11 mouse cellular contexts compared by ENCODE assay signal in the genomic region with DNA sequence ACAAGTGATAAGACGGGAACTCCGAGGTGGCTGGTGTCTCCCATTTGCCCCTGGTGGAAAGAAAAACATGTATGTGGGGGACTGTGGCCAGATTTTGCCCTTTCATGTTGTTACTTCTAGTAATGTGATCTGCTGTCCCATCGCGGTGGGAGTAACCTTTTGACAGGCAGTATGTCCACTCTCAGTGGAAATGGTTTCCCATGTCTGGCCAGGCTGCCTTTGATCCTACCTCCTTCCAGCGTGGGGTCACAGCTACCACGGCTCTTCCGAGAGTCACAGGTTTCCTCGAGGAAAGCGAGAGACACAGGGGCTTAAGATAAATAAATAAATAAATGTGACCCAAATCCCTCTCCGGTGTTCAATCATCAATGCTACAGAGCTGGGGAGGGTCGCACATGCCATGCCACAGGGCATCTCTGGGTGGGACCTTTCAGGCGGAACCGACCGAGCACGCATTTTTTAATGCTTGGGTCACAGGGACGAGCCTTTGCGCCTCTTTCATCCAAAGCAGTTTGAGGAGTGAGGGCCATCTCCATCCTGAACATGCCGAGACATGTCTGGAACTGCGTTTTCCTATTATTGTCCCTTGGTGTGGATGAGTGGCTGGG.
DNase-seq lines count a peak whose midpoint lies in the region; ATAC-seq lines count a peak whose summit lies in the region.
"Had no signal": no experiment of that assay in that cellular context is flagged by ENCODE, and none has a peak within 500 bp of the region (broad histone marks: within the 10 kb centered on the region; RNA-seq: fewer than 3 reads in every experiment).

No protein-coding gene starts in this region.

- H3K4me1 ChIP-seq in heart, embryonic 12.5 days (replicated peaks): peaks cover 19% of the 10 kb centered on the region
- H3K4me1 ChIP-seq in embryonic facial prominence, embryonic 12.5 days: peaks cover 19% of the 10 kb centered on the region
- H3K4me1 ChIP-seq in hindbrain, embryonic 16.5 days (ENCODE audit: control insufficient read depth, insufficient read depth, low read depth, low read length): peaks cover 13% of the 10 kb centered on the region
- peaks cover 27% of the 10 kb centered on the region for H3K4me1 ChIP-seq in midbrain, embryonic 16.5 days (ENCODE audit: control insufficient read depth, insufficient read depth, low read length)

- H3K27ac ChIP-seq in heart, embryonic 12.5 days (ENCODE audit: poor library complexity, severe bottlenecking): no peak overlapping the region
- no peak overlapping the region for H3K27ac ChIP-seq in embryonic facial prominence, embryonic 12.5 days
- H3K27ac ChIP-seq in hindbrain, embryonic 16.5 days (ENCODE audit: low read depth, low read length): no peak overlapping the region
- H3K27ac ChIP-seq in midbrain, embryonic 16.5 days (ENCODE audit: low read length): no peak overlapping the region

- intact Hi-C loops in heart, postnatal 10 days (cut with DNase I): no loop called here

- 12% methylated on average over 19 of the region's 19 CpGs for WGBS in heart, embryonic 12.5 days
- WGBS in embryonic facial prominence, embryonic 12.5 days: 23% methylated on average over 19 of the region's 19 CpGs
- WGBS in hindbrain, embryonic 16.5 days: 24% methylated on average over 19 of the region's 19 CpGs
- WGBS in midbrain, embryonic 16.5 days: 23% methylated on average over 19 of the region's 19 CpGs

- H3K4me2 ChIP-seq in heart, embryonic 12.5 days: peak overlapping the region; percentile 72
- peak overlapping the region; percentile 22; the same call in 1 of the 2 replicates for H3K4me2 ChIP-seq in embryonic facial prominence, embryonic 12.5 days (replicated peaks)
- peak overlapping the region; percentile 37; the same call in 1 of the 2 replicates for H3K4me2 ChIP-seq in hindbrain, embryonic 16.5 days (ENCODE audit: low read length)
- peak overlapping the region; percentile 45 for H3K4me2 ChIP-seq in midbrain, embryonic 16.5 days (ENCODE audit: low read length)

- no peak for DNase-seq in heart, postnatal 10 days
- no peak for DNase-seq in layer of hippocampus, postnatal 36 days
- no peak for DNase-seq in ovary, postnatal 14 days (ENCODE audit: low spot score)
- DNase-seq in spleen, postnatal 4 days (ENCODE audit: low spot score in 2 of 2): no peak
- DNase-seq: adrenal gland, adult 2 months; gastrocnemius, postnatal 25 days; right cerebral cortex, postnatal 14 days had no signal

- no peak; the same call in none of the 2 replicates for ATAC-seq in heart, embryonic 12.5 days (ENCODE audit: insufficient number of reproducible peaks, low FRiP score)
- peak; percentile 53; the same call in 1 of the 2 replicates for ATAC-seq in embryonic facial prominence, embryonic 12.5 days (ENCODE audit: insufficient number of reproducible peaks, insufficient read depth, low FRiP score, low TSS enrichment)
- no peak for ATAC-seq in hindbrain, embryonic 16.5 days
- 0 out of 2 replicates have a peak, but pooled peaks have one; percentile 6 for ATAC-seq in midbrain, embryonic 16.5 days

- no peaks in the 10 kb centered on the region for H3K36me3 ChIP-seq in heart, embryonic 12.5 days
- H3K36me3 ChIP-seq in embryonic facial prominence, embryonic 12.5 days: no peaks in the 10 kb centered on the region
- no peaks in the 10 kb centered on the region for H3K36me3 ChIP-seq in hindbrain, embryonic 16.5 days (ENCODE audit: control insufficient read depth, insufficient read depth, low read length)
- H3K36me3 ChIP-seq in midbrain, embryonic 16.5 days (ENCODE audit: control insufficient read depth, insufficient read depth, low read length): no peaks in the 10 kb centered on the region

- no peak overlapping the region for H3K9ac ChIP-seq in heart, embryonic 12.5 days
- no peak overlapping the region for H3K9ac ChIP-seq in embryonic facial prominence, embryonic 12.5 days
- no peak overlapping the region for H3K9ac ChIP-seq in hindbrain, embryonic 16.5 days (ENCODE audit: low read depth, low read length)
- H3K9ac ChIP-seq in midbrain, embryonic 16.5 days (ENCODE audit: low read depth, low read length): no peak overlapping the region

- peak overlapping the region; percentile 31 for H3K4me3 ChIP-seq in heart, embryonic 12.5 days
- no peak overlapping the region for H3K4me3 ChIP-seq in embryonic facial prominence, embryonic 12.5 days
- H3K4me3 ChIP-seq in hindbrain, embryonic 16.5 days (ENCODE audit: low read length): no peak overlapping the region
- H3K4me3 ChIP-seq in midbrain, embryonic 16.5 days (ENCODE audit: low read depth, low read length): no peak overlapping the region

- no peaks in the 10 kb centered on the region for H3K9me3 ChIP-seq in heart, embryonic 12.5 days (replicated peaks)
- no peaks in the 10 kb centered on the region for H3K9me3 ChIP-seq in embryonic facial prominence, embryonic 12.5 days
- no peaks in the 10 kb centered on the region for H3K9me3 ChIP-seq in hindbrain, embryonic 16.5 days (ENCODE audit: control insufficient read depth, low read length)
- H3K9me3 ChIP-seq in midbrain, embryonic 16.5 days (replicated peaks; ENCODE audit: control insufficient read depth, low read length, poor library complexity, severe bottlenecking): no peaks in the 10 kb centered on the region

- H3K27me3 ChIP-seq in heart, embryonic 12.5 days (replicated peaks): no peaks in the 10 kb centered on the region
- H3K27me3 ChIP-seq in embryonic facial prominence, embryonic 12.5 days: no peaks in the 10 kb centered on the region
- no peaks in the 10 kb centered on the region for H3K27me3 ChIP-seq in hindbrain, embryonic 16.5 days (replicated peaks; ENCODE audit: control insufficient read depth, insufficient read depth, low read length)
- H3K27me3 ChIP-seq in midbrain, embryonic 16.5 days (ENCODE audit: control insufficient read depth, insufficient read depth, low read depth, low read length): no peaks in the 10 kb centered on the region

Comparison
In these comparisons a context has a peak if more than half of its experiments do, and no peak if none do; other contexts are left out.
1. ATAC-seq: peak in embryonic facial prominence, embryonic 12.5 days (single experiment) and midbrain, embryonic 16.5 days (single experiment); none in heart, embryonic 12.5 days (single experiment) and hindbrain, embryonic 16.5 days (single experiment).
2. H3K4me2 ChIP-seq: peak in every context shown above with its lines; median percentile 72 in heart, embryonic 12.5 days; 45 in midbrain, embryonic 16.5 days; 37 in hindbrain, embryonic 16.5 days; 22 in embryonic facial prominence, embryonic 12.5 days.